Mouse (Mus musculus): Measurements from ENCODE around the gene Cel.

DNA sequence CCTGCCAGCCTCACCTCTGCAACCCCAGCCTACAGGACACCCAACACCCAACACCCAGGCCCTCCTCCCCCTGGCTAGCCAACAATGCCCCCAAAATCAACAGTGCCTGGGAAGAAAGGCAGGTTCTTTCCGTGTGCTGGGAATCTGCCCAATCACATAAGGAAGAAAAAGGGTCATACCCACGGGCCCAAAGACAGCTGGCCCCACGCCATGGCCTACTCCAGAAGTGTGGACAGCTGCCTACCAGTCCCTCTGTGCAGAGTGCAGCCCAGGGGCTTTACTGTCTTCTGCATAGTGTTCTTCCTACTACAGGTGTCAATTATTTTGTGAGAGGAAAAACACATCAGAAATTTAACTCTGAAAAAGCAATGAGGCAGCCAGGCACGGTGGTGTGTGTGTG is 12.1 kb upstream of the Cel start:
- TF ChIP-seq SMC3 (IDR thresholded peaks at IDR 0.05; ENCODE audit: low read depth, low read length): no peak
- no peak for TF ChIP-seq ZC3H11A (IDR thresholded peaks at IDR 0.05; ENCODE audit: low read depth, low read length)
- TF ChIP-seq CTCF (IDR thresholded peaks at IDR 0.05 in 2 of 3, conservative IDR thresholded peaks at IDR 0.05 in 1 of 3; ENCODE audit: control insufficient read depth in 1 of 3, insufficient read depth in 1 of 3, low read depth in 2 of 3, low read length in 3 of 3, poor library complexity in 1 of 3, severe bottlenecking in 1 of 3): no peak
- no peak for TF ChIP-seq ETS1 (IDR thresholded peaks at IDR 0.05; ENCODE audit: low read depth, low read length)
- TF ChIP-seq POLR2A (IDR thresholded peaks at IDR 0.05; ENCODE audit: control insufficient read depth in 1 of 2, insufficient read depth in 1 of 2, low read depth in 1 of 2, low read length in 2 of 2, poor library complexity in 1 of 2): no peak
- no peak for TF ChIP-seq RCOR1 (IDR thresholded peaks at IDR 0.05; ENCODE audit: low read depth, low read length)
- no peak for TF ChIP-seq ZKSCAN1 (IDR thresholded peaks at IDR 0.05; ENCODE audit: low read depth, low read length)
- TF ChIP-seq HCFC1 (IDR thresholded peaks at IDR 0.05; ENCODE audit: low read depth, low read length): no peak
